Mouse (Mus musculus) left cerebral cortex, adult 11 months (tissue): ENCODE results near the gene Vmn1r115.
"Not testable (repeated sequence)": the region's sequence is repeated elsewhere in the genome, so short reads cannot be mapped to it uniquely, and the experiment has no call there.

ENCODE experiments used
- DNase-seq: peaks from one replicate; pipeline ENCODE4 v3.0.0; 2022; ENCODE audit warnings: low spot score

Gene Vmn1r115

GRCm38 (mm10) chr7:20844885-20845284 is at the start of gene Vmn1r115:
Gene Vmn1r115, minus strand, starts transcription at chr7:20844985.
- DNase-seq, result not testable (repeated sequence)

- not testable (repeated sequence) for DNase-seq
These were observed 39.2 kb upstream of the Vmn1r115 start, which contains the start of gene Vmn1r117 for GRCm38 (mm10) chr7:20884021-20884420. Gene Vmn1r117, minus strand, starts transcription at chr7:20884121.

DNA sequence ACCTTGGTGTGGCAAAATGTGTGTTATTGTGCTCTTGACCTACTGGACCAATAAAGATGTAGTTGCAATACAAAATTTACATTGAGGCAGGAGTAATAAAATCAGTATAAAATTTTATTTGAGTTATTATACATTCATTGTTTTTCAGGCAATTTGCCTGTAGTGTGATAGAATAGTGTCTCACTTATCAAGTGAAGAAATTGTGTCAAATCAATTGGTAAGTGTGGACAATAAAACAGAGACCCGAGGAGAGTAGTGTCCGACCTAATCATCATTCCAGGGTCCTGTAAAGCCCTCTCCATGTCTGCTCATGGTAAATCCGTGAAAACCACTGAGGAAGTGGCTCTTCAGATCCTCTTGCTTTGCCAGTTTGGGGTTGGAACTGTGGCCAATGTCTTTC is 27.2 kb upstream of the Vmn1r115 start, which contains the start of gene Vmn1r116:
TSS of gene Vmn1r116 (plus strand) at position 301 of the 400 bp plus-strand sequence.
- not testable (repeated sequence) for DNase-seq

- DNase-seq, result not testable (repeated sequence)
These were observed 32.7 kb downstream of the Vmn1r115 start, which contains the start of gene Vmn1r114 for GRCm38 (mm10) chr7:20812086-20812485. Gene Vmn1r114, minus strand, starts transcription at chr7:20812186.
